Mouse (Mus musculus) 416B (cell line): ENCODE measurements at regions not wholly inside any gene's neighbourhood (a gene's known extent, or its start where the extent isn't known, plus 50 kb on each side); places are given as distances from the start of the nearest gene placed in this dataset.

Experiments
- DNase-seq: peaks from one replicate; pipeline ENCODE4 v3.0.0; 2011; ENCODE audit warnings: low read depth

- DNase-seq, result no peak
These were observed 551.6 kb upstream of the Kirrel3 start for GRCm38 (mm10) chr9:33934071-33934470.

- DNase-seq, result no peak
These were observed 531.4 kb upstream of the Kirrel3 start for GRCm38 (mm10) chr9:33954319-33954718.
